Mouse (Mus musculus) activated CD4-positive, CD25-positive, alpha-beta regulatory T cell, adult 9 weeks (primary cell): ENCODE measurements around the gene Cfap161. TPM values are rescaled to one million over a fixed set of nuclear protein-coding genes. Genes with fewer than 3 reads are reported as not detected.

Experiments used
- polyA plus RNA-seq: library from polyadenylated mRNA; unstranded; fragments of 100-300 nt; shearing (Covaris generic); gene quantifications from one replicate; pipeline ENCODE4 v1.2.1, GENCODE M21; 2017

Gene Cfap161
- not detected for polyA plus RNA-seq

GRCm38 (mm10) chr7:83794705-83795104 is at the start of gene Cfap161:
TSS of gene Cfap161 (minus strand) at chr7:83794880.

GRCm38 (mm10) chr7:83745413-83746106 is 49.1 kb downstream of the Cfap161 start, which contains the start of gene Il16:
TSS of gene Il16 (minus strand) at chr7:83745726.

Other genes starting within 250 kb of the Cfap161 start
- gene Tmc3, start 210.0 kb downstream of the Cfap161 start, polyA plus RNA-seq = 2.8 TPM
- 50.0 TPM for gene Stard5, start 162.9 kb downstream of the Cfap161 start, polyA plus RNA-seq
- gene Il16, start 49.2 kb downstream of the Cfap161 start, polyA plus RNA-seq = 502 TPM
- 0.37 TPM for gene Tlnrd1, start 89.4 kb upstream of the Cfap161 start, polyA plus RNA-seq
- 50.7 TPM for gene Mesd, start 89.6 kb upstream of the Cfap161 start, polyA plus RNA-seq